ENCODE assay signal across 14 mouse cellular contexts in the genomic region with DNA sequence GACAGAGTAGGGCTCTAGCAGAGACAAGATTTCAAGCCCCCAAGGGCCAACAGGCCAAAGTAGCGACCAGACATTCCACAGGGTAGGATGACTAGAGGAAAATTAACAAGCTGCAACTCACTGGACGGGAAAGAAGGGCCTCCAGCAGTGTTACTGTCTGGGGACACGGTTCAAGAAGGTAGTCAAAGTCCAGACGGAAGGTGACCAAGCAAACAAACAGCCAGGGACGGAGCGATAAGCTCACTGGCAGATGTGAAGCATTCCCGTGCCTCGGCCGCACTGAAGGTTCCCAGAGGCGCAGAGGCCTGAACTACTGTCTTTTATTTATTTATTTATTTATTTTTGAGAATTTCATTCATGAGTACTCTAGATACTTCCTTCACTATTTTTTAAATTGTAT. TPM values are rescaled to one million over a fixed set of nuclear protein-coding genes. Genes with fewer than 3 reads are reported as not detected.
DNase-seq lines count a peak whose midpoint lies in the region; ATAC-seq and TF ChIP-seq lines count a peak whose summit lies in the region.
"Had no signal": no experiment of that assay in that cellular context is flagged by ENCODE, and none has a peak within 500 bp of the region (broad histone marks: within the 10 kb centered on the region; RNA-seq: fewer than 3 reads in every experiment).

No protein-coding gene starts in this region.

- no peaks in the 10 kb centered on the region for H3K9me3 ChIP-seq in heart, embryonic 10.5 days
- no peaks in the 10 kb centered on the region for H3K9me3 ChIP-seq in hindbrain, embryonic 16.5 days (ENCODE audit: control insufficient read depth, low read length)
- H3K9me3 ChIP-seq: hindbrain, embryonic 10.5 days; midbrain, embryonic 13.5 days had no signal

- peak overlapping the region; percentile 36; the same call in 1 of the 2 replicates for H3K27ac ChIP-seq in heart, embryonic 10.5 days
- peak overlapping the region; percentile 67 for H3K27ac ChIP-seq in small intestine, adult 2 months (ENCODE audit: insufficient read depth, low read depth, low read length)
- H3K27ac ChIP-seq in hindbrain, embryonic 16.5 days (ENCODE audit: low read depth, low read length): no peak overlapping the region
- H3K27ac ChIP-seq: hindbrain, embryonic 10.5 days; midbrain, embryonic 13.5 days had no signal

- no peak overlapping the region for H3K9ac ChIP-seq in hindbrain, embryonic 16.5 days (ENCODE audit: low read depth, low read length)
- H3K9ac ChIP-seq: midbrain, embryonic 13.5 days had no signal

- no peaks in the 10 kb centered on the region for H3K36me3 ChIP-seq in heart, embryonic 10.5 days
- H3K36me3 ChIP-seq in small intestine, adult 2 months (ENCODE audit: control insufficient read depth, insufficient read depth, low read length): no peaks in the 10 kb centered on the region
- H3K36me3 ChIP-seq in hindbrain, embryonic 16.5 days (ENCODE audit: control insufficient read depth, insufficient read depth, low read length): no peaks in the 10 kb centered on the region
- H3K36me3 ChIP-seq: hindbrain, embryonic 10.5 days; midbrain, embryonic 13.5 days had no signal

- peaks cover 33% of the 10 kb centered on the region for H3K4me1 ChIP-seq in heart, embryonic 10.5 days
- H3K4me1 ChIP-seq in small intestine, adult 2 months (ENCODE audit: control insufficient read depth, insufficient read depth, insufficient read length, low read length): peaks cover 38% of the 10 kb centered on the region
- peaks cover 7% of the 10 kb centered on the region for H3K4me1 ChIP-seq in hindbrain, embryonic 16.5 days (ENCODE audit: control insufficient read depth, insufficient read depth, low read depth, low read length)

- TF ChIP-seq CTCF in small intestine, adult 2 months (IDR thresholded peaks at IDR 0.05; ENCODE audit: extremely low read depth, insufficient read length, insufficient replicate concordance, low read depth, low read length): no peak

- TF ChIP-seq POLR2A in small intestine, adult 2 months (IDR thresholded peaks at IDR 0.05; ENCODE audit: low read depth, low read length): no peak; the same call in 1 of the 2 replicates

- H3K27me3 ChIP-seq in heart, embryonic 10.5 days (ENCODE audit: insufficient read depth, poor library complexity, severe bottlenecking): no peaks in the 10 kb centered on the region
- H3K27me3 ChIP-seq in small intestine, adult 2 months (ENCODE audit: control insufficient read depth, insufficient read depth, low read length): no peaks in the 10 kb centered on the region
- H3K27me3 ChIP-seq in hindbrain, embryonic 16.5 days (replicated peaks; ENCODE audit: control insufficient read depth, insufficient read depth, low read length): no peaks in the 10 kb centered on the region
- H3K27me3 ChIP-seq: midbrain, embryonic 13.5 days had no signal

- no peak overlapping the region for H3K4me2 ChIP-seq in hindbrain, embryonic 16.5 days (ENCODE audit: low read length)
- H3K4me2 ChIP-seq: midbrain, embryonic 13.5 days had no signal

- no peak overlapping the region for H3K4me3 ChIP-seq in heart, embryonic 10.5 days
- no peak overlapping the region for H3K4me3 ChIP-seq in small intestine, adult 2 months (ENCODE audit: low read depth, low read length)
- no peak overlapping the region for H3K4me3 ChIP-seq in hindbrain, embryonic 16.5 days (ENCODE audit: low read length)
- H3K4me3 ChIP-seq: hindbrain, embryonic 10.5 days; left cerebral cortex, adult 2 months; midbrain, embryonic 13.5 days had no signal

- no peak for ATAC-seq in hindbrain, embryonic 16.5 days
- ATAC-seq: midbrain, embryonic 13.5 days had no signal

- DNase-seq in heart, embryonic 10.5 days (ENCODE audit: low spot score): peak; percentile 85
- no peak for DNase-seq in heart, adult 18-20 months
- DNase-seq in kidney, adult 18-20 months: peak; percentile 66
- DNase-seq in kidney, postnatal 36 days: peak; percentile 74 to 86
- DNase-seq in adrenal gland, adult 8-10 months: no peak
- no peak for DNase-seq in frontal cortex, adult 2 months (ENCODE audit: extremely low spot score in 1 of 2, low spot score in 1 of 2)
- DNase-seq: adrenal gland, adult 2 months; cerebellum, adult 9-10 months; embryo, embryonic 11 days had no signal

- WGBS in heart, embryonic 10.5 days: 48% methylated on average over 10 of the region's 10 CpGs
- WGBS in small intestine, adult 2 months: 29% methylated on average over 10 of the region's 10 CpGs
- 92% methylated on average over 10 of the region's 10 CpGs for WGBS in hindbrain, embryonic 16.5 days

RNA-seq across cellular contexts. Expression of gene Fth1, which starts 3.3 kb away (rescaled TPM):
- 1,706 and 1,823 TPM in 2 replicates for polyA plus RNA-seq in heart, embryonic 10.5 days (2016; fragmentation: Nextera tagmentation; extraction: Ambion mirVana)
- total RNA-seq in heart, adult 18-20 months (2021): 1,000 to 10,000 TPM; 2,847 to 3,135 TPM
- polyA plus RNA-seq in small intestine, adult 2 months (2012; rRNA removed): 9,432 and 18,582 TPM in 2 replicates
- 1,000 to 10,000 TPM; 2,860 to 3,469 (median 3,019) TPM for total RNA-seq in adrenal gland, adult 8-10 months (2022)
- 1,751 and 1,961 TPM in 2 replicates for polyA plus RNA-seq in hindbrain, embryonic 16.5 days (2015; fragmentation: Nextera tagmentation; extraction: Ambion mirVana)
- 3,721 and 5,002 TPM in 2 replicates for polyA plus RNA-seq in frontal cortex, adult 2 months (2012; rRNA removed)

RNA-seq across cellular contexts. Expression of gene Best1, which starts 24.3 kb away (rescaled TPM):
- polyA plus RNA-seq in heart, embryonic 10.5 days (2016; fragmentation: Nextera tagmentation; extraction: Ambion mirVana): 0.73 and 0.95 TPM in 2 replicates
- total RNA-seq in heart, adult 18-20 months (2021): under 1 TPM; 0.12 to 0.13 TPM
- 0.09 and 0.18 TPM in 2 replicates for polyA plus RNA-seq in small intestine, adult 2 months (2012; rRNA removed)
- 1 to 10 TPM in 1 of 4 experiments, under 1 TPM in 3; 0.15 to 1.0 (median 0.44) TPM for total RNA-seq in adrenal gland, adult 8-10 months (2022)
- polyA plus RNA-seq in hindbrain, embryonic 16.5 days (2015; fragmentation: Nextera tagmentation; extraction: Ambion mirVana): 2.5 and 3.2 TPM in 2 replicates
- polyA plus RNA-seq in frontal cortex, adult 2 months (2012; rRNA removed): 0.59 and 0.74 TPM in 2 replicates

RNA-seq across cellular contexts. Expression of gene Rab3il1, which starts 24.4 kb away (rescaled TPM):
- 51.5 and 57.6 TPM in 2 replicates for polyA plus RNA-seq in heart, embryonic 10.5 days (2016; fragmentation: Nextera tagmentation; extraction: Ambion mirVana)
- total RNA-seq in heart, adult 18-20 months (2021): 1 to 10 TPM; 6.6 to 6.8 TPM
- 4.1 and 4.3 TPM in 2 replicates for polyA plus RNA-seq in small intestine, adult 2 months (2012; rRNA removed)
- total RNA-seq in adrenal gland, adult 8-10 months (2022): 10 to 100 TPM in 2 of 4 experiments, 1 to 10 TPM in 2; 6.5 to 13.3 (median 9.5) TPM
- polyA plus RNA-seq in hindbrain, embryonic 16.5 days (2015; fragmentation: Nextera tagmentation; extraction: Ambion mirVana): 22.1 and 25.6 TPM in 2 replicates
- polyA plus RNA-seq in frontal cortex, adult 2 months (2012; rRNA removed): 11.3 and 13.6 TPM in 2 replicates

Comparison
In these comparisons a context has a peak if more than half of its experiments do, and no peak if none do; other contexts are left out.
1. DNase-seq: peak in heart, embryonic 10.5 days (single experiment), kidney, adult 18-20 months (single experiment) and kidney, postnatal 36 days (2 of 2); none in heart, adult 18-20 months (0 of 2), adrenal gland, adult 8-10 months (single experiment) and frontal cortex, adult 2 months (0 of 2).